Mouse (Mus musculus): ENCODE data around the gene Hsd3b1. TPM values are rescaled to one million over a fixed set of nuclear protein-coding genes. Genes with fewer than 3 reads are reported as not detected.
"Not testable (repeated sequence)": the region's sequence is repeated elsewhere in the genome, so short reads cannot be mapped to it uniquely, and the experiment has no call there.

The Hsd3b1 gene
- polyA plus RNA-seq, 1 experiment from 2014 or later: 0.44 TPM

- Histone ChIP-seq H3K9me3 (ENCODE audit: control insufficient read depth, low read length) (no peaks in the 10 kb centered on the region), H3K9ac (ENCODE audit: low read length) (no peak overlapping the region), H3K27ac (ENCODE audit: low read depth, low read length) (no peak overlapping the region), H3K4me2 (ENCODE audit: low read depth, low read length, severe bottlenecking) (no peak overlapping the region), H3K4me3 (ENCODE audit: low read depth, low read length) (no peak overlapping the region), H3K36me3 (ENCODE audit: control insufficient read depth, insufficient read depth, low read length) (no peaks in the 10 kb centered on the region), H3K27me3 (ENCODE audit: control insufficient read depth, insufficient read depth, low read length) (no peaks in the 10 kb centered on the region), H3K4me1 (replicated peaks; ENCODE audit: control insufficient read depth, insufficient read depth, low read length) (no peaks in the 10 kb centered on the region)
- ATAC-seq (replicated peaks; ENCODE audit: low FRiP score) (no peak), DNase-seq (ENCODE audit: low spot score) (no peak)
- 89% methylated on average over 1 of the region's 1 CpGs for WGBS
Observed at GRCm38 (mm10) chr3:98848898-98849297, 10.7 kb downstream of the Hsd3b1 start.

GRCm38 (mm10) chr3:98814101-98814670 is 45.4 kb downstream of the Hsd3b1 start, which contains the start of gene Hsd3b6:
Hsd3b6 (minus strand) TSS chr3:98814443.
- ATAC-seq (replicated peaks; ENCODE audit: low FRiP score): no peak
- WGBS: 83% methylated on average over 6 of the region's 6 CpGs
- H3K4me2 ChIP-seq (ENCODE audit: low read depth, low read length, severe bottlenecking): no peak within 1 kb of the TSS

GRCm38 (mm10) chr3:98812653-98813052 is 46.9 kb downstream of the Hsd3b1 start:
- not testable (repeated sequence) for H3K9me3 ChIP-seq (ENCODE audit: control insufficient read depth, low read length); H3K27ac ChIP-seq (ENCODE audit: low read depth, low read length); ATAC-seq (replicated peaks; ENCODE audit: low FRiP score); H3K4me3 ChIP-seq (ENCODE audit: low read depth, low read length); H3K4me2 ChIP-seq (ENCODE audit: low read depth, low read length, severe bottlenecking); DNase-seq (ENCODE audit: low spot score); H3K36me3 ChIP-seq (ENCODE audit: control insufficient read depth, insufficient read depth, low read length); H3K9ac ChIP-seq (ENCODE audit: low read length); H3K4me1 ChIP-seq (replicated peaks; ENCODE audit: control insufficient read depth, insufficient read depth, low read length); H3K27me3 ChIP-seq (ENCODE audit: control insufficient read depth, insufficient read depth, low read length)
- WGBS: 87% methylated on average over 6 of the region's 6 CpGs

More at GRCm38 (mm10) chr3:98814101-98814670, 45.4 kb downstream of the Hsd3b1 start, which contains the start of gene Hsd3b6:
- Histone ChIP-seq H3K36me3 (ENCODE audit: control insufficient read depth, insufficient read depth, low read length) (no peaks in the 10 kb centered on the region), H3K27me3 (ENCODE audit: control insufficient read depth, insufficient read depth, low read length) (no peaks in the 10 kb centered on the region), H3K9ac (ENCODE audit: low read length) (no peak within 1 kb of the TSS), H3K4me1 (replicated peaks; ENCODE audit: control insufficient read depth, insufficient read depth, low read length) (no peaks in the 10 kb centered on the region), H3K27ac (ENCODE audit: low read depth, low read length) (no peak within 1 kb of the TSS), H3K4me3 (ENCODE audit: low read depth, low read length) (no peak within 1 kb of the TSS), H3K9me3 (ENCODE audit: control insufficient read depth, low read length) (no peaks in the 10 kb centered on the region)
- DNase-seq (ENCODE audit: low spot score): no peak

GRCm38 (mm10) chr3:98805032-98805431 is 54.6 kb downstream of the Hsd3b1 start:
- 64% methylated on average over 3 of the region's 3 CpGs for WGBS

More at GRCm38 (mm10) chr3:98805032-98805431, 54.6 kb downstream of the Hsd3b1 start:
- not testable (repeated sequence) for H3K36me3 ChIP-seq (ENCODE audit: control insufficient read depth, insufficient read depth, low read length); H3K27ac ChIP-seq (ENCODE audit: low read depth, low read length); ATAC-seq (replicated peaks; ENCODE audit: low FRiP score); H3K4me3 ChIP-seq (ENCODE audit: low read depth, low read length); H3K4me2 ChIP-seq (ENCODE audit: low read depth, low read length, severe bottlenecking); H3K4me1 ChIP-seq (replicated peaks; ENCODE audit: control insufficient read depth, insufficient read depth, low read length); DNase-seq (ENCODE audit: low spot score); H3K9ac ChIP-seq (ENCODE audit: low read length); H3K27me3 ChIP-seq (ENCODE audit: control insufficient read depth, insufficient read depth, low read length); H3K9me3 ChIP-seq (ENCODE audit: control insufficient read depth, low read length)

Other genes starting within 250 kb of the Hsd3b1 start
- not detected in 2 replicates for gene Hsd3b5, start 229.5 kb downstream of the Hsd3b1 start, polyA plus RNA-seq (2014; fragmentation: Nextera tagmentation; extraction: Ambion mirVana)
- not detected in 2 replicates for gene Hsd3b2, start 135.3 kb downstream of the Hsd3b1 start, polyA plus RNA-seq (2014; fragmentation: Nextera tagmentation; extraction: Ambion mirVana)
- gene Hsd3b3, start 96.7 kb downstream of the Hsd3b1 start, polyA plus RNA-seq (2014; fragmentation: Nextera tagmentation; extraction: Ambion mirVana): not detected in 2 replicates
- 20.1 and 21.8 TPM in 2 replicates for gene Hsd3b6, start 45.4 kb downstream of the Hsd3b1 start, polyA plus RNA-seq (2014; fragmentation: Nextera tagmentation; extraction: Ambion mirVana)
- not detected in 2 replicates for gene Hao2, start 33.4 kb upstream of the Hsd3b1 start, polyA plus RNA-seq (2014; fragmentation: Nextera tagmentation; extraction: Ambion mirVana)

Measured in forebrain, embryonic 11.5 days (tissue).